In the genomic region with DNA sequence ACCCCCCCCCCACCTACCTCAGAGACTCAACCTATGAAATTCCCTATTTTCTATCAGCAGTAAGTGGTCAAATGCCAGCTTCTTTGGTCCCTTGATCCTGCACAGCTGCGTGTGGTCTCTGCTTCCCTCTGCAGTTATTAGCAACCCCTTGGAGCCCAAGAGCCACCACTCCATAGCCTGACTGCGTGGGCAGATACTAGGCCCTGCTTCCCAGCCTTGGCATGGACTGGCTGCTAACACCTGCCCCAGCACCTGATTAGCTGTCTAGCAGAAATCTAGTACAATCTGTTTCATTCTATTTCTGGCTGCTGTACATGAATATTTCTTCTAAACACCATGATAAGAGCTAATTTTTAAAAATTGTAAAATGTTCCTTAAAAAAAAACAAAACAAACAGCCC, we compare ENCODE assay signal across 28 mouse cellular contexts. TPM values are rescaled to one million over a fixed set of nuclear protein-coding genes. Genes with fewer than 3 reads are reported as not detected.
"Had no signal": no experiment of that assay in that cellular context is flagged by ENCODE, and none has a peak within 500 bp of the region (broad histone marks: within the 10 kb centered on the region; RNA-seq: fewer than 3 reads in every experiment).

No protein-coding gene starts in this region.

- H3K4me1 ChIP-seq: heart, embryonic 10.5 days; heart, embryonic 13.5 days; heart, embryonic 15.5 days; intestine, embryonic 15.5 days; limb, embryonic 13.5 days; limb, embryonic 15.5 days; liver, embryonic 12.5 days had no signal

- H3K36me3 ChIP-seq: heart, embryonic 10.5 days; heart, embryonic 13.5 days; heart, embryonic 15.5 days; intestine, embryonic 15.5 days; kidney, embryonic 15.5 days; limb, embryonic 13.5 days; limb, embryonic 15.5 days; liver, embryonic 12.5 days had no signal

- H3K27ac ChIP-seq: gastrocnemius, adult 2 months; heart, embryonic 10.5 days; heart, embryonic 13.5 days; heart, embryonic 15.5 days; hindbrain, embryonic 10.5 days; hindbrain, embryonic 12.5 days; hindbrain, embryonic 14.5 days; intestine, embryonic 15.5 days; kidney, embryonic 15.5 days; kidney, postnatal 0 days; limb, embryonic 13.5 days; limb, embryonic 15.5 days; liver, embryonic 12.5 days; liver, embryonic 14.5 days had no signal

- H3K4me3 ChIP-seq: gastrocnemius, adult 2 months; heart, embryonic 10.5 days; heart, embryonic 13.5 days; heart, embryonic 15.5 days; hindbrain, embryonic 10.5 days; hindbrain, embryonic 12.5 days; intestine, embryonic 15.5 days; kidney, embryonic 15.5 days; limb, embryonic 13.5 days; limb, embryonic 15.5 days; liver, embryonic 12.5 days had no signal

- H3K27me3 ChIP-seq: heart, embryonic 15.5 days; hindbrain, embryonic 12.5 days; intestine, embryonic 15.5 days; kidney, embryonic 15.5 days; limb, embryonic 15.5 days had no signal

- H3K9ac ChIP-seq: heart, embryonic 13.5 days; heart, embryonic 15.5 days; hindbrain, embryonic 12.5 days; hindbrain, embryonic 14.5 days; intestine, embryonic 15.5 days; kidney, embryonic 15.5 days; limb, embryonic 13.5 days; limb, embryonic 15.5 days; liver, embryonic 12.5 days; liver, embryonic 14.5 days had no signal

- ATAC-seq: inflammation-experienced regulatory T-cells, adult 6 months; intestine, embryonic 15.5 days; liver, embryonic 12.5 days had no signal

- H3K9me3 ChIP-seq: heart, embryonic 10.5 days; heart, embryonic 15.5 days; hindbrain, embryonic 12.5 days; intestine, embryonic 15.5 days; kidney, embryonic 15.5 days; limb, embryonic 13.5 days; limb, embryonic 15.5 days; liver, embryonic 12.5 days had no signal

- DNase-seq: gastrocnemius, adult 2 months; gastrocnemius, postnatal 10 days; gastrocnemius, postnatal 25 days; heart, adult 18-20 months; heart, postnatal 10 days; heart, postnatal 4 days; kidney, adult 18-20 months; kidney, adult 8-10 months; kidney, postnatal 14 days; kidney, postnatal 36 days; layer of hippocampus, adult 9-11 months; layer of hippocampus, postnatal 36 days; left cerebral cortex, postnatal 4 days had no signal

- H3K4me2 ChIP-seq: heart, embryonic 13.5 days; heart, embryonic 15.5 days; hindbrain, embryonic 12.5 days; hindbrain, embryonic 14.5 days; intestine, embryonic 15.5 days; kidney, embryonic 15.5 days; limb, embryonic 13.5 days; limb, embryonic 15.5 days; liver, embryonic 12.5 days had no signal

RNA-seq across cellular contexts. Expression of a gene that starts 10.0 kb away (rescaled TPM):
- total RNA-seq: granulocyte monocyte progenitor cell, adult 5-6 weeks had no signal
